Mouse (Mus musculus): ENCODE results near the gene Plppr2. TPM values are rescaled to one million over a fixed set of nuclear protein-coding genes. Genes with fewer than 3 reads are reported as not detected.
A peak's percentile ranks its signal among the peaks of the same experiment; 100 is the strongest.

Plppr2 gene
- total RNA-seq, 1 experiment from 2014 or later, result 40.5 TPM

DNA sequence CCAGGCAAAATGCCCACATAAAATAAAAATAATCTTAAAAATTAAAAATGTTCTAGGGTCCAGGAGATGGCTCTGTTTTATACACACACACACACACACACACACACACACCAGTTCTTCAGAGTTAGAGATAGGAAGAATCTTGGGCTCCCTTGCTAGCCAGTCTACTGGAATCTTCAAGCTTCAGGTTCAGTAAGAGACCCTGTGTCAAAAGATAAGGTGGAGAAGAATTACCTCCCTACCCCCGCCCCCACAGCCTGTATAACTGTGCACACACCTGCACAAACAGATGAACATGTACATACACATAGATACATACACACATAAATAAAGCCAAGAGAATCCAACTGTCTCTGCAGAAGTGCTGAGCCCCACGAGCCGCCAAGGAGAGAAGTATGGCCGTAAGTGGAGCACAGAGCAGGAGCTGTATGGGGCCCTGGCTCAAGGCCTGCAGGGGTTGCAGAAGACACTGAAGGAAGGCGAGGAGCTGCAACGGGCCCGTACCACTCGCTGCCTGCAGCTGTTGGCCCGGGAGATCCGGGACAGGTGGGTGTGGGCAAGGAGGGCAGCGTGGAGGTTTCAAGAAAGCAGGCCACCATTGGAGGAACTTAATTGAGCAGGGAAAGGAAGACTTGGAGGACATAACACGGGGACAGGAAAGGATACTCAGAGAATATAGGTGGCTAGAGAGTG is 4.2 kb upstream of the Plppr2 start:
- no peak for DNase-seq

DNA sequence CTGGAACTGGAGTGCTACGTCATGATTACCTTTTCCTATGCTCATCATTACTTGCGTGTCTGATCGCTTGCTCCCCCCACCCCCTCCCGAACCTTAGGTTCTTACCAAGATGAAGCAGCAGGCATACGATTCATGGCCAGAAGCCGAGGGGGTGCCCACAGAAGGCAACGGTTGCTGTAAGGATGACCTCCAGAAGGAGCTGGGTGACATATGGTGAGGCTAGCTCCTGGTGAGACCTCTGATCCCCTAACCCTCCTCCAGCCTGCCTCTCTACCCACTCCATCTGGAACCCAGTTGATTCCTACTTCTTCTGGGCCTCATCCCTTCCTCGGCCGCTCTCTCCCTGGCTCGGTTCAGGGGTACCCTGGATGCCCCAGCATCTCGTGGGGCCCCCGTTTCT is 2.8 kb upstream of the Plppr2 start:
- no peak for DNase-seq

DNA sequence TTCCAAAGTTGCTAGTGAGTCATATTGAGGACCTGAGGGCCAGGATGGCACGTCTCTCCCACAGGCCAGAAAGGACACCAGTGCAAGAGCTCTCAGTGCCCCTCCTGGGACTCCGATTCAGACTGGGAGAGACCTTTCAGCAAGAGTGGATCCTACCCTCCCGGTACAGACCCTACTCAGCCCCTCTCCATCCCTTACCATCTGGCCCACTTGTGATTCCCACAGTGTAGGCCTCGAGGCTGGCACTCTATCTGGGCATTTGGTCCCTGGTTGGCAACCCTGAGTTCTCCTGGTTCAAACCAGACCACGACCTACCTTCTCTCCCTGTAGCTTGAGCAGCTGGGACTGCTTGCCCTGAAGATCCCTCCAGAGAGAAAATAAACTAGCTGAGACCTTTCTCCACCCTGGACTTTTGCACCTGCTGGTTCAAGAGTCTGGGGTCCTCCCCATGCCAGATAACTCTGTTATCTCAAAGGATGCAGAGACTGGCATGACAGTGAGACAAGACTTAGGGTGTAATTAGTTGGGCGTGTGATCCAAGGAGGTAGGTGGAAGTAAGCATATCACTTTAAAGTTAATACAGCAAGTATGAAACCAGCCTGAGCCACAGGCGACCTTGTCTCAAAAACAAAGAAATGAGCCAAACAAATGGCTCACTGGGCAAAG is 1.2 kb upstream of the Plppr2 start:
- DNase-seq, result no peak

DNA sequence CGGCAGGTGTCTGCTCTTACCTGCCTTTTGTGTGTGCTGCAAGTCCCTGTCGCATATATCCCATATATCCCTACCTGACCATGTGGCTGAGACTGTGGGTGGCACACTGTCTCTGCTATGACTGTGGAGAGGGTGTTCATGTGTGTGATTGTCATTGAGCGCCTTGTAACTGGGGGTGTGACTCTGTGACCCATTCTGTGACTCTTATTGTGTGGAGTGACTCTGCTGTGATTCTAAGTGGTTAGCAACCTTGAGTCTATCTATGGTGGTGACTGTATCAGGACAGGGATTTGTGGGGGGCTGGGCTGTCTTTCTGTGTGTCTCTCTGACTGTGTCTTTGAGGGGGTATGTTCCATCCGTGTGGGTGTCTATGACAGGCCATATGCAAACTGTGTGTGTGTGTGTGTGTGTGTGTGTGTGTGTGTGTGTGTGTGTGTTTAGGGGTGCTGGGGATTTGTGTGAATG is 910 bp downstream of the Plppr2 start:
- DNase-seq, result no peak

DNA sequence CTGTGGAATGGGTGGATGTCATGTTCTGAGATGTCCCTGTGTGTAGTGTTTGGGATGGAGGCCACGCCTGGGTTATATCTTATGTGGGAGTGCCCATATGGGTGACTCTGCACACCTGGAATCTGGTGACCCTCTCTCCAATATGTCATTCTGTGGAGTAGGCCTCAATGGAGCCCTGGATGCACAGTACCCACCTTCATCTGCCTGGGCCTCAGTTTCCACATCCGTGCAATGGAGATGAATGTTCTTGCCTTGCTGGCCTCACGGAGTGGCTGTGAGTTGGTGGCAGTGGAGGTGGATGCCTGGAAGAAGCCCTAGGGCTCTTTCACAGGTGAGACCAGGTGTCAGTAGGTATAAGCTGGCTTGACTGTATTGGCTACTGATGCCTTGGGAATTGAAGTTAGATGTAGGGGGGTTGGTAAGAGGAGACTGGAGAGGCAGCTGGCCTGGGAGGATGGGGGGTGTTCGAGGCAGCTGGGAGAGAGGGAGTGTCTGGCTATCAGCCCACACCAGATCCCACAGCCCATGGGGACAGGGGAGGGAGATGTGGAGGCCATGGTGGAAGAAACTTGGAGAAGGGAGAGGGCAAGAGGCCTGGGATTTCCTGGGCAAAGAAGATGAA is 1.5 kb downstream of the Plppr2 start:
- DNase-seq, result no peak

DNA sequence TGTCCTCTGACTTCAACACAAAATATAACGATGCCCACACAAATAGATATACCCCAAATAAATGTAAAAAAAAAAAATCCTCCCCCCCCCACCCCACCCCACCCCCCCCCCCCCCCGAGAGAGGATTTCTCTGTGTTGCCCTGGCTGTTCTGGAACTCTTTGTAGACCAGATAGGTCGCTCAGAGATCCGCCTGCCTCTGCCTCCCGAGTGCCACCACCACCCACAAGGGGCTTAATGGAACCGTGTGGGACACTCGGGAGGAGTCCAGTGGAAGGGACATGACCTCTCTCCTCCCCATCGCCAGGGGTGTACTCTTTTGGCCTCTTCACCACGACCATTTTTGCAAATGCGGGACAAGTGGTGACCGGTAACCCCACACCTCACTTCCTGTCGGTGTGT is 6.2 kb downstream of the Plppr2 start:
- no peak for DNase-seq

DNA sequence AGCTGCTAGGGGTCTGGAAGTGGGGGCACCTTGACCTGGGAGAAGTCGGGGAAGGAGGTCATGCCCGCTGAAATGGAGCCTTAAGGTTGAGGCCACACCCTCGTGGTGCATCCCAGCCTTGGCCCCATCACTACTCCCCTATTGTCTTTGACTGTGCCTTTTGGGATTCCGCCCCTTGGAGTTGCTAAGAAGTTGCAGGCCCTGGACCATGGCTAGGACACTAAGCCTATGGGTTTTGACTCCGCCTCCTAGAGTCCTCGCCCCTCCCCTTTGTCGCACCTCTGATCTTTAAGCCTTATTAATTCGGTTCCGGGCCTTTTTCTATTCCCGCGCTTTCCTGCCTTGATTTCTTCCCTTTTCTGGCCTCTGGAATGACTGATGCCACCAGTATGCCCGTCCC is 6.8 kb downstream of the Plppr2 start:
- no peak for DNase-seq

DNA sequence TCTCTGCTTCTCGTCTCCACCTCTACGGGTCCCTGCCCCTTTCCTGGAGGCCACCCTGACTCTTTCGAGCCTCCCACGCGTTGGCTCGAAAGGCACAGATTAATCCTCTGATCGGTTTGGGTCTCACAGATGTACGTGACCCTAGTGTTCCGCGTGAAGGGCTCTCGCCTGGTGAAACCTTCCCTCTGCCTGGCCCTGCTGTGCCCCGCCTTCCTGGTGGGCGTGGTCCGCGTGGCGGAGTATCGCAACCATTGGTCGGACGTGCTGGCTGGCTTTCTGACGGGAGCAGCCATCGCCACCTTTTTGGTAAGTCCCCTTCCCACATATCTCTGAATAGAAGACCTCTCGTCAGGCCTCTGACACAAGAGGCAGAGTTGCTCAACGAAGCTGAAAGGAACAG is 7.4 kb downstream of the Plppr2 start:
- DNase-seq, result peak; percentile 31

DNA sequence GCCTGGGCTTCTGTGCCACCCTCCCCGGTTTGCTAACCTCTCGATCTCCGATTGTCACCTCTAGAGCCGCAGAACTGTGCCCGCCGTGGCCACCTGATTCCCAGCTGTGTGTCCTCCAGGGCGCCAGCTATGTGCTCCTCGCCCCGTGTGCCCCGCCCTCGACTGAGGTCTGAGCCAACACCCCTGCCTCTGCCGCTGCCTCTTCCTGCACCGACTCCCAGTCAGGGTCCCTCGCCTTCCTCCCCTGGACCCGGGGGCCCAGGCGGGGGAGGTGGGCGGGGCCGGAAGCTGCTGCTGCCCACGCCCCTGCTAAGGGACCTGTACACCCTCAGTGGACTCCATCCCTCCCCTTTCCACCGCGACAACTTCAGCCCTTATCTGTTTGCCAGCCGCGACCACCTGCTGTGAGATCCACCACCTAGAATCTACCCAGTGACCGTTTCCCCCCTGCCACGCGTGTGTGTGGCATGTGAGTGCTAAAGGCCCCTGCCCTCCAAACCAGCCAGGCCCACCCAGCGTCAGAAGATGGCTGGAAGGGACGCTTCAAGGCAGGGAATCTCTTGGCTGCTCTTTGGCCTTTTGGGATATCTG is 10.8 kb downstream of the Plppr2 start:
- no peak for DNase-seq

DNA sequence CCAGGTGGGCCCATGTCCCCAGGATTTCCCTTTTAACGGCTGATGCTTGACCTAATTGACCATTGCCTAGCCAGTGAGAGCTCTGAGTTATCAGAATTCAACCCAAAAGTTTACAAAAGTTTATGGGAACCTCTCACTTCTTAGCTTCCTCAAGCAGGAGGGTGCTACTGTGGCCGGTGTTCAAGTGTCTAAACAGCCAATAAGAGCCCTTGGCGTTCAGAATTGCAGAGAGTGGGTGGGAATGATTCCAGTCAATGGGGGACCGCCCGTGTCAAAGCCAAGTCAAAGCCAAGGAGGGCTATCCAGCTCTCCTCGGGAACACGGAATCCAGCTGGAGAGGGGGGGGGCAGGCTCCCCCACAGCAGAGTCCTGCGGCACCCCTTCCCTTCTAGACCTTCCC is 11.3 kb downstream of the Plppr2 start:
- no peak for DNase-seq

DNA sequence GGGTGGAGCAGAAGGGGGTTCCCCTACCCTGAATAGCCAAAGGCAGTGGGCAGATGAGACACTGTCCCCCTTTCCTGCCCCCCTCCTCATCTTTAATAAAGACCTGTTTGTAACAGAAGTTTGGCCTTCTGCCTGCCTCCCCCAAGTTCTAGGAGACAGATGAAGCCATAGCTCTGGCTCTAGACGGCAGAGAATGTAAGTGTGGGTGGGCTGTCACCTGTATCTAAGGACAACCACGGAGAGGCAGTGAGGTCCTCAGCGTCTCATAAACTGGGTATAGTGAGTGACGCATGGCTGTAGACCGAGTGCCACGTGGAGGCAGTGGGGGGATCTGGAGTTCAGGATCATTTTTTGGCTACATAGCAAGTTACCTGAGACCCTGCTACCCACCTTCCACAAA is 12.0 kb downstream of the Plppr2 start:
- DNase-seq, result no peak

DNA sequence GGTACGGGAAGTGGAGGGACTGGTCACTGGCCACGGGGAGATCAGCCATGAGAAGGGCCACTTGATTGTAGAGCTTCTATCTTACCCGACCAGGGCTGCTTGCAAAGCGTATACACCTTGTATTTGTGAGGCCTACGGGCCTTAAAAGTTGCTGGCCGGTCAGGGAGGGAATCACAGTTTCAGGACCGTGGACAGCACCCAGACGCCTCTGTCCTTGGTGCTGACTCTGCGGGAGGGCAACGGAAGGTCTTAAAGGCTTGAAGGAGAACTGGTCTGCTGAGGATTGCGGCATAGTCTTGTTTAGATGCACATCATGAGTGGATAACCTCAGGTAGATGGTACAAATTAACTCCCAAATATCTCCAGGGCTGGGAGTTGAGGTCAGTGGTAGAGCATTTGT is 13.5 kb downstream of the Plppr2 start:
- DNase-seq, result peak; percentile 76

DNA sequence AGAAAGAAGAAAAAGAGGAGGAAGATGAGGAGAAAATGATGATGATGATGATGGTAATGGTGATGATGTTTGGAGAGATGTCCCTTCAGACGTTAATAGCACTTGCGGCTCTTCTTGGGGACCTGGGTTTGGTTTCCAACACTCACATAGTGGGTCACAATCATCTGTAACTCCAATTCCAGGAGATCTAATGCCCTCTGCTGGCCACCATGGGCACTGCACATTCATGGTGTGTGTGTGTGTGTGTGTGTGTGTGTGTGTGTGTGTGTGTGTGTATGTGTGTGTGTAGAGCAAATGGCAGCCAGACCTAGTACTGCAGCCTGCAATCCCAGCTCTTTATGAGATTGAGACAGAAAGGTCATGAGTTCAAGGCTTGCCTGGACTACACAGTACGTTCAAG is 15.1 kb downstream of the Plppr2 start:
- DNase-seq, result no peak

DNA sequence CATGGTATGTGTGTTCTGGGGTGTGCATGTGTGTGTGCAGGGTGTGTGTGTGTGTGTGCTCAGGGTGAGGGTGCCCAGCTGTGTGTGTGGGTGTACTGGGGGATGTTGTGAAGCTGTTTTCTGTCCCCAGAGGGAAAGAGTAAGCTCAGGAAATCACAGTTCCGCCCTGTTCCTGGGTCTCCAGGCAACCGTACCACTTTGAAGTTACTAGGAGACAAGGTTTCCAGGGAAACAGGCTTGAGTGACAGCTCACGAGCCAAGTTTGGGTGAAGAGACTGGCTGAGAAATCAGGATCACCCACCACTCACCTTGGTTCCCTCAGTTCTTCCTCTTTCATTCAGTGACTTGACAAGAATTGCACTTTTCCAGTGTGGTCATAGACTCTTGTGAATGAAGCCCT is 16.8 kb downstream of the Plppr2 start:
- no peak for DNase-seq

DNA sequence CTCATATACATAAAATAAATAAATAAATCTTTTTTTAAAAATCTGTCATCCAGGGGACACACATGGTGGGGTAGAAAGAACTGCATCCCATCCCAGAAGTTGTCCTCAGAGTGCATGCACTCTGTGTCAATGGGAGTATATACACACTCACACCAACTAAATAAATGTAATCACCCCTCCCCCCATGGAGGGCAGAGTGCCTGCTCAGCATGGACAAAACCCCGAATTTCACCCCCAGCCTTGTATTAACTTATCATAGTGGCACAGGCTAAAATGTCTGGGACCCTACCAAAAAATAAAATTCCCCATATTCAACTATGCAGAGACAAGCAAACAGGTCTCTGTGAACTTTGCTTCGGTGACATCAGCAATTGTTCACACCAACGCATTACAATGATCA is 17.8 kb downstream of the Plppr2 start:
- no peak for DNase-seq

DNA sequence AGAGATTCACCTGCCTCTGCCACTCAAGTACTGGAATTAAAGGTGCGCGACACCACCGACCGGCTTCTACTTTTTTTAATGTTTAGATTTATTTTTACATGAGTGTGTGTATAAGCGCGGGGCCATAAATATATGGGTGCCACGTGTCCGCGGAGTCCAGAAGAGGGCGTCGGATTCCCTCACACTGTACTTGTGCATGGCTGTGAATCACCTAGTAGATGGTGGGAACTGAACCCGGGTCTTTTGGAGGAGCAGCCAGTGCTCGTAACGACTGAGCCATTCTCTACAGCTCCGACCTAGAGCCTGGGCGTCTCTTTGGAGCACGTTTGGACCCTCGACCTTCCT is 18.4 kb downstream of the Plppr2 start:
- DNase-seq, result no peak

DNA sequence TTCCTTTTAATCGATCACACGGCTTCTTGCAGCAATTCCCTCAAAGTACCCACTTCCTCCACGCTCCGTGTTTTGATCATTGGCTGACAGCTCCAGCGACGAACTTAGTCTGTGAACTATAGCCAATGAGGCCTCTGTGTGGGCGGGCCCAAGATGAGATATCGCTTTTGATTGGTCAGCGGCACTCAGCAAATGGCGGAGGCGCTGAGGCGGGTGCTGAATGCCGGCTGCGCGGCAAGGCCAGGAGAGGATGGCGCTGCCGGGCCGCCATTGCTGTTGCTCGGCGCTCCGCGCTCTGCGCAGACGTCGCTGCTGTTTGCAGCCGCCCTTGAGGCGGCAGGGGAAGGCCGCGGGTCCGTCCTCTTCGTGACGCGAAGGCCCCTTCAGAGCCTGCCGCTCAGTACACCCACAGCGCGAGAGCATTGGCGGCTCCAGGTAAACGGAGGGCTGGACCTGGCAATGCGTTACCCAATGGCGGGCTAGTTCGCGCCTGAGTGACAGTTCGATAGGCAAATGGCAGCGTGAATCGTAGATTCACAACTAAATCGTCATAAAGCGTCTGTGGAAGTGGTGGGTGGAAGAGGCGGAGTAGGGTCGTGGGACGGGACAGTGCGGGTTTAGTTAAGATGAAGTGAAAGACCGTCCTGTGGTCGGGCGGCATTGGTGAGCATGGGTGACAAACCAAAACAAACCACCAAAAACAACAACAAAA is 18.9 kb downstream of the Plppr2 start, which contains the start of gene Swsap1:
TSS of gene Swsap1 (plus strand) at position 186 of the 712 bp plus-strand sequence.
- peak; percentile 95 for DNase-seq

DNA sequence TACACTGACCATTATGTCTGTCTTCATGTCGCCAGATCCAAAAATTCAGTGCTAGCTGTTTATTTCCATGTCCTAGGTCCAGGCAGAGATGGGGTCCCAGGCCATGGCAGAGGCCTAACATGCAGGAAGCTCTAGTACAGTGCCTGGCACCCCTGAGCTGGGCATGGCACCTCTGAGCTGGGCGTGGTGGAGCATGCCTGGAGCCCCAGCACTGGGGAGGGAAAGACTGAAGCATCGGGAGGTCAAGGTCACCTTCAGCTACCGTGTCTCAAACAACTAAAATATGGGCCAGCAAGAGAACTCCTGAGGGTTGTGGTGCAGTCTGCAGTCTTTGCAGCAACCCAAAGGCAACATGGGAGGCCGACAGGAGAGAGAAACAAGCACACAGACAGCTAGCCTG is 21.5 kb downstream of the Plppr2 start:
- no peak for DNase-seq

DNA sequence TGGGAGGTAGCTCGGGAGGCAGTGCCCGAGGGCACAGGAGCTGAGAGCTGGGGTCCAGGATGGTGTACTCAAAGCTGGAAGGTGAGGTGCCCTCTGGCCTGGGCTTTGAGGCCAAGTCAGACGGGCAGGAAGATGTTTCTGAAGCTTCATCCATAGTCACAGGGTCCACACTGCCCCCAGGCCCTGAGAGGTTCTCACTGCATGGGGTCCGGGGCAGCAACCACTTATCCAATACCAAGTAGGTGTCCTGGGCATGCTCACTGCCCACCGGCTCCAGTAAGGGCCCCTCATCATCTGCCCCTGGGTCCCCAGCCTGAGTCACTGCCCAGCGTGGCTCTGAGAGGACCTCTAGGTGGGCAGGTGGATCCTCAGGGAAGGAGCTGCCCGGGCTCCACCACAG is 22.4 kb downstream of the Plppr2 start:
- DNase-seq, result no peak

DNA sequence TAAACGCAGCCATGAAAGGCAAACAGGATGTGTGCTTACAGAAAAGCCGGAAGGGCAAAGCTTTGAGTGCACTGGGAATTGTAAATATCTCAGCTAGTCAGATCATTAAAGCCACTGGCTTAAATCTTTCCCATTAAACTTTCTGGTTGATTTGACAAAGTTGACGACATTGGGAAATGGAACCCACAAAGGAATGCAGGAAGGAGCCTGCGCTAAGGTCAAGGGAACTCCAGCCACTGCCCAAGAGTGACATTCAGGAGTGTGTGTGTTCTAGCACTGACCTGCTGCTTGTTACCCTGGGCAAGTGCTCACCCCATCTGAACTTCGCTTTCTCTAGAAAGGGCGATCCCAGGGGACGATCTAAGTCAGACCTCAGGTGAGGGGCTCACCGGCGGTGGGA is 23.3 kb downstream of the Plppr2 start:
- no peak for DNase-seq

DNA sequence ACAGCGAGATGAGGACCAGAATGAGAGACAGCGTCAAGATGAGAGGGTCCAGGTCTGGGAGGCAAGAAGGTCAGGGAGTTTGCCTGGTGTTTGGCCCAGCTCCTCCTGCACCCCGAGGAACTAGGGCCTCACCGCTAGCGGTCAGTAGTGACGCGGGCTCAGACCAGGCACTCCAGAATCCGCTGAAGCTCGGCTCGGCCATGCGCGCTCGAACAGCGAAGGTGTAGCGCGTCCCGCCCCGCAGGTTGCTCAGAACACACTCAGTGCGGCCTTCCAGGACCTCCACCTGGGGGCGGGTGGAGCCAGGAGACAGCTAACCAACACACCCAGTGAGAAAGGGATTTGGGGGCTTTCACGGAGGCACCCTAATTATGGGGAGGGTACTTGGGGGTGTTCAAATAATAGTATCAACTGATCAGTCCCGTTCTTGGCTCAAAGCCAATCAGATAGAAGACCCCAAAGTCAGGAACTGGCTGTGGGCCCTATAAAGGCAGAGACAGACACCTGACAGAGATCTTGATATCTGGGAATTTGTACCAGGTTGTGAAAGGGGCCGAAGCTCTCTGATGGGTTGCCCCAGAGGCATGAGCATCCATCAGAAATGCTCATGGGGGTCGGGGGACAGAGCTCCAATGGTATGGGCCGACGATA is 23.9 kb downstream of the Plppr2 start:
- DNase-seq, result peak; percentile 31

DNA sequence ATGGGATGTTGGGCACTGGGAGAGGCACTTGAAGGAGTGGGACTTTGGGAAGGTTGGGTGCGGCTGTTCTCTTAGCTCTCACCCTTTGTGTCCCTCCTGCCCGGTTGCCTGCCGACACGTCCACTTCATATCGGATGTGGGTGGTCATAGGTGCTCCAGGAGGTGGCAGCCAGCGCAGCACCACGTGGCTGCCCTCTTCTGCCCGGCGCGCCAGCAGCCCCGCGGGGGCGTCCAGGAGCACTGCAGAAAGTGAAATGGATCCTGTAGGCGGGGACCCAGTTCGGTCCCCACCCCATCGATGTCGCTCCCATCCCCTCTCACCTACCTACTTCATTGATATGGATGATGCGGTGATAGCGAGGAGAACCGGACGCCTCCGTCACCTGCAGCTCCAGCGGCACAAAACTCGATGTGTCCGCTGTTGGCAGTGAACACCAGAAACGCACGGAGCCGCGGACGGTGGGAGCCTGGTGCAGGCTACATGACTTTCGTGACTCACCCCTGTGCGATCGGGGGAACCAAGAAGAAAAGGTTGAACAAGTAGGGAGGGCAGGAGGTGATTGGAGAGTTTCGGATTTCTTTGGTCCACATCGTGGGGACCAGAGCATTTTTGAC is 24.6 kb downstream of the Plppr2 start:
- DNase-seq, result no peak
